Mouse (Mus musculus) urinary bladder, postnatal 14 days (tissue): ENCODE data around the gene Gm12569.

Source experiments
- DNase-seq: peaks from one replicate; pipeline ENCODE4 v3.0.0; 2021; ENCODE audit warnings: low spot score

Gene Gm12569

GRCm38 (mm10) chr11:51220308-51220707 is at the start of gene Gm12569:
Gene Gm12569 (plus strand): TSS chr11:51220473.
- no peak for DNase-seq

- no peak for DNase-seq
These were observed 17.5 kb upstream of the Gm12569 start for GRCm38 (mm10) chr11:51202726-51203125.

- no peak for DNase-seq
These were observed 12.5 kb upstream of the Gm12569 start for GRCm38 (mm10) chr11:51207758-51208157.

GRCm38 (mm10) chr11:51211426-51211825 is 8.8 kb upstream of the Gm12569 start:
- no peak for DNase-seq

GRCm38 (mm10) chr11:51214021-51214420 is 6.3 kb upstream of the Gm12569 start:
- DNase-seq, result no peak

- no peak for DNase-seq
These were observed 785 bp upstream of the Gm12569 start for GRCm38 (mm10) chr11:51219396-51219980.

- DNase-seq, result no peak
These were observed 6.8 kb downstream of the Gm12569 start for GRCm38 (mm10) chr11:51227104-51227503.

GRCm38 (mm10) chr11:51234626-51235025 is 14.4 kb downstream of the Gm12569 start:
- no peak for DNase-seq

GRCm38 (mm10) chr11:51242897-51243296 is 22.6 kb downstream of the Gm12569 start:
- no peak for DNase-seq

- DNase-seq, result no peak
These were observed 36.7 kb downstream of the Gm12569 start for GRCm38 (mm10) chr11:51257006-51257405.

GRCm38 (mm10) chr11:51261680-51262219 is 41.5 kb downstream of the Gm12569 start, which contains the start of gene Clk4:
Gene Clk4 (plus strand): TSS chr11:51261730.
- no peak for DNase-seq

GRCm38 (mm10) chr11:51262342-51263285 is 42.3 kb downstream of the Gm12569 start, which contains the start of gene BC049762:
Gene BC049762 (minus strand): TSS chr11:51263046.
- peak; percentile 99 for DNase-seq

- DNase-seq, result peak; percentile 64
These were observed 43.1 kb downstream of the Gm12569 start for GRCm38 (mm10) chr11:51263286-51263831.

GRCm38 (mm10) chr11:51264352-51264751 is 44.1 kb downstream of the Gm12569 start:
- peak; percentile 34 for DNase-seq

- DNase-seq, result no peak
These were observed 45.1 kb downstream of the Gm12569 start for GRCm38 (mm10) chr11:51265326-51265725.

GRCm38 (mm10) chr11:51274418-51274817 is 54.1 kb downstream of the Gm12569 start:
- DNase-seq, result no peak
